Mouse (Mus musculus): ENCODE data around the gene Svep1.

Svep1 gene

GRCm38 (mm10) chr4:58174435-58174987 is 32.1 kb downstream of the Svep1 start:
- peak; percentile 94 for ATAC-seq (ENCODE audit: insufficient number of reproducible peaks, low FRiP score, low TSS enrichment)

GRCm38 (mm10) chr4:58173401-58173800 is 33.3 kb downstream of the Svep1 start:
- ATAC-seq (ENCODE audit: insufficient number of reproducible peaks, low FRiP score, low TSS enrichment): no peak

GRCm38 (mm10) chr4:58170430-58170829 is 36.2 kb downstream of the Svep1 start:
- ATAC-seq (ENCODE audit: insufficient number of reproducible peaks, low FRiP score, low TSS enrichment): no peak

GRCm38 (mm10) chr4:58169918-58170317 is 36.7 kb downstream of the Svep1 start:
- ATAC-seq (ENCODE audit: insufficient number of reproducible peaks, low FRiP score, low TSS enrichment): no peak

GRCm38 (mm10) chr4:58168366-58168765 is 38.3 kb downstream of the Svep1 start:
- ATAC-seq (ENCODE audit: insufficient number of reproducible peaks, low FRiP score, low TSS enrichment): 0 out of 2 replicates have a peak, but pooled peaks have one; percentile 46

GRCm38 (mm10) chr4:58165711-58166110 is 40.9 kb downstream of the Svep1 start:
- ATAC-seq (ENCODE audit: insufficient number of reproducible peaks, low FRiP score, low TSS enrichment): no peak

- peak; percentile 95 for ATAC-seq (ENCODE audit: insufficient number of reproducible peaks, low FRiP score, low TSS enrichment)
Observed at GRCm38 (mm10) chr4:58161901-58162300, 44.8 kb downstream of the Svep1 start.

GRCm38 (mm10) chr4:58159564-58159963 is 47.1 kb downstream of the Svep1 start:
- ATAC-seq (ENCODE audit: insufficient number of reproducible peaks, low FRiP score, low TSS enrichment): no peak

- ATAC-seq (ENCODE audit: insufficient number of reproducible peaks, low FRiP score, low TSS enrichment): peak; percentile 83
Observed at GRCm38 (mm10) chr4:58150301-58150700, 56.4 kb downstream of the Svep1 start.

GRCm38 (mm10) chr4:58149186-58149585 is 57.5 kb downstream of the Svep1 start:
- ATAC-seq (ENCODE audit: insufficient number of reproducible peaks, low FRiP score, low TSS enrichment): no peak

GRCm38 (mm10) chr4:58148547-58148946 is 58.1 kb downstream of the Svep1 start:
- no peak for ATAC-seq (ENCODE audit: insufficient number of reproducible peaks, low FRiP score, low TSS enrichment)

GRCm38 (mm10) chr4:58146676-58147075 is 60.0 kb downstream of the Svep1 start:
- ATAC-seq (ENCODE audit: insufficient number of reproducible peaks, low FRiP score, low TSS enrichment): no peak

GRCm38 (mm10) chr4:58139764-58140556 is 66.7 kb downstream of the Svep1 start:
- ATAC-seq (ENCODE audit: insufficient number of reproducible peaks, low FRiP score, low TSS enrichment): no peak

GRCm38 (mm10) chr4:58139241-58139640 is 67.4 kb downstream of the Svep1 start:
- ATAC-seq (ENCODE audit: insufficient number of reproducible peaks, low FRiP score, low TSS enrichment): no peak

GRCm38 (mm10) chr4:58133610-58134309 is 72.9 kb downstream of the Svep1 start:
- no peak for ATAC-seq (ENCODE audit: insufficient number of reproducible peaks, low FRiP score, low TSS enrichment)

GRCm38 (mm10) chr4:58129844-58130243 is 76.8 kb downstream of the Svep1 start:
- no peak for ATAC-seq (ENCODE audit: insufficient number of reproducible peaks, low FRiP score, low TSS enrichment)

- ATAC-seq (ENCODE audit: insufficient number of reproducible peaks, low FRiP score, low TSS enrichment): no peak
Observed at GRCm38 (mm10) chr4:58127024-58127423, 79.6 kb downstream of the Svep1 start.

- ATAC-seq (ENCODE audit: insufficient number of reproducible peaks, low FRiP score, low TSS enrichment): no peak
Observed at GRCm38 (mm10) chr4:58115452-58115851, 91.2 kb downstream of the Svep1 start.

- no peak for ATAC-seq (ENCODE audit: insufficient number of reproducible peaks, low FRiP score, low TSS enrichment)
Observed at GRCm38 (mm10) chr4:58111008-58111407, 95.7 kb downstream of the Svep1 start.

GRCm38 (mm10) chr4:58109793-58110192 is 96.9 kb downstream of the Svep1 start:
- no peak for ATAC-seq (ENCODE audit: insufficient number of reproducible peaks, low FRiP score, low TSS enrichment)

- no peak for ATAC-seq (ENCODE audit: insufficient number of reproducible peaks, low FRiP score, low TSS enrichment)
Observed at GRCm38 (mm10) chr4:58108364-58108763, 98.3 kb downstream of the Svep1 start.
